In the genomic region with DNA sequence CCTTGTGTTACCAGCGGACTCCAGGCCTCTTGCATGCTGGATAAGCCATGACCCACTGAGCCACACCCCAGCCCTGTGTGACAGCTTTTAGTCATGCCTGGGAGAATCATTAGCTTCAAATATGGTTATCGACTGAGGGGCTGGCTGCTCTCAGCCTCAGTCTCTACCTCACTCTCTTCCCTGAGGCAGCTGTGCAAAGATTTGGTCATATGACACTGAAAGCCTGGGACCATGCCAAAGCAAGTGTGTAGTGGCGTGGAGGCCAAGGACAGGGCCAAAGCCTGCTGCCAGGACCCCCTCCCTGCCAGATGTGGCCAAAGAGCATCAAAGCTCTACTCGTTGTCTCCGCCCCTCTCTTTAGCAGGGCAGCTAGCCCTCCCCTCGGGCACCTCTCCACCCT, we compare ENCODE assay signal across 8 mouse cellular contexts. TPM values are rescaled to one million over a fixed set of nuclear protein-coding genes. Genes with fewer than 3 reads are reported as not detected.
DNase-seq lines count a peak whose midpoint lies in the region; ATAC-seq and TF ChIP-seq lines count a peak whose summit lies in the region.

No protein-coding gene starts in this region.

- H3K4me1 ChIP-seq in midbrain, embryonic 13.5 days (replicated peaks): 0 out of 2 replicates have a peak, but pooled peaks cover 3% of the 10 kb centered on the region
- H3K4me1 ChIP-seq in midbrain, embryonic 15.5 days: 0 out of 2 replicates have a peak, but pooled peaks cover 3% of the 10 kb centered on the region
- H3K4me1 ChIP-seq in heart, embryonic 12.5 days (replicated peaks): peaks cover 38% of the 10 kb centered on the region
- H3K4me1 ChIP-seq in limb, embryonic 14.5 days (ENCODE audit: control insufficient read depth, insufficient read depth, low read length): peaks cover 38% of the 10 kb centered on the region
- H3K4me1 ChIP-seq in testis, adult 2 months (ENCODE audit: control insufficient read depth, insufficient read depth, low read length): peaks cover 3% of the 10 kb centered on the region
- peaks cover 12% of the 10 kb centered on the region; the same call in 1 of the 2 replicates for H3K4me1 ChIP-seq in forebrain, embryonic 15.5 days
- H3K4me1 ChIP-seq in cerebellum, adult 2 months (ENCODE audit: control insufficient read depth, insufficient read depth, low read length): no peaks in the 10 kb centered on the region

- TF ChIP-seq POLR2A in limb, embryonic 14.5 days (IDR thresholded peaks at IDR 0.05; ENCODE audit: borderline replicate concordance, extremely low read depth, insufficient read depth, insufficient read length): no peak
- TF ChIP-seq POLR2A in testis, adult 2 months (IDR thresholded peaks at IDR 0.05; ENCODE audit: control insufficient read depth, low read depth, low read length): no peak
- TF ChIP-seq POLR2A in cerebellum, adult 2 months (IDR thresholded peaks at IDR 0.05; ENCODE audit: borderline replicate concordance, insufficient read depth, low read length): no peak

- no peaks in the 10 kb centered on the region for H3K27me3 ChIP-seq in midbrain, embryonic 13.5 days
- H3K27me3 ChIP-seq in midbrain, embryonic 15.5 days (replicated peaks): no peaks in the 10 kb centered on the region
- no peaks in the 10 kb centered on the region for H3K27me3 ChIP-seq in heart, embryonic 12.5 days (replicated peaks)
- H3K27me3 ChIP-seq in limb, embryonic 14.5 days (ENCODE audit: control insufficient read depth, insufficient read depth, low read length): no peaks in the 10 kb centered on the region
- H3K27me3 ChIP-seq in testis, adult 2 months (ENCODE audit: control insufficient read depth, insufficient read depth, low read length): no peaks in the 10 kb centered on the region
- H3K27me3 ChIP-seq in forebrain, embryonic 15.5 days: no peaks in the 10 kb centered on the region
- no peaks in the 10 kb centered on the region for H3K27me3 ChIP-seq in cerebellum, adult 2 months (ENCODE audit: control insufficient read depth, insufficient read depth, low read length)

- peak; percentile 43; the same call in 1 of the 2 replicates for ATAC-seq in midbrain, embryonic 13.5 days
- ATAC-seq in midbrain, embryonic 15.5 days (replicated peaks): no peak
- peak; percentile 56; the same call in 1 of the 2 replicates for ATAC-seq in heart, embryonic 12.5 days (ENCODE audit: insufficient number of reproducible peaks, low FRiP score)
- ATAC-seq in limb, embryonic 14.5 days (ENCODE audit: low FRiP score, low read depth): peak; percentile 48; the same call in 1 of the 2 replicates
- no peak for ATAC-seq in forebrain, embryonic 15.5 days (replicated peaks)

- no peaks in the 10 kb centered on the region for H3K36me3 ChIP-seq in midbrain, embryonic 13.5 days
- no peaks in the 10 kb centered on the region for H3K36me3 ChIP-seq in midbrain, embryonic 15.5 days (replicated peaks)
- no peaks in the 10 kb centered on the region for H3K36me3 ChIP-seq in heart, embryonic 12.5 days
- no peaks in the 10 kb centered on the region for H3K36me3 ChIP-seq in limb, embryonic 14.5 days (ENCODE audit: control insufficient read depth, insufficient read depth, low read length)
- H3K36me3 ChIP-seq in testis, adult 2 months (ENCODE audit: control insufficient read depth, insufficient read depth, low read length): no peaks in the 10 kb centered on the region
- H3K36me3 ChIP-seq in forebrain, embryonic 15.5 days: no peaks in the 10 kb centered on the region

- H3K9ac ChIP-seq in midbrain, embryonic 13.5 days (replicated peaks): no peak overlapping the region
- no peak overlapping the region for H3K9ac ChIP-seq in midbrain, embryonic 15.5 days
- H3K9ac ChIP-seq in heart, embryonic 12.5 days: no peak overlapping the region; the same call in 1 of the 2 replicates
- H3K9ac ChIP-seq in limb, embryonic 14.5 days (ENCODE audit: low read depth, low read length, severe bottlenecking): no peak overlapping the region
- H3K9ac ChIP-seq in forebrain, embryonic 15.5 days (replicated peaks): no peak overlapping the region

- no peak overlapping the region for H3K4me3 ChIP-seq in midbrain, embryonic 13.5 days (replicated peaks)
- H3K4me3 ChIP-seq in midbrain, embryonic 15.5 days: no peak overlapping the region
- no peak overlapping the region for H3K4me3 ChIP-seq in heart, embryonic 12.5 days
- H3K4me3 ChIP-seq in limb, embryonic 14.5 days (replicated peaks; ENCODE audit: low read length): no peak overlapping the region
- no peak overlapping the region for H3K4me3 ChIP-seq in testis, adult 2 months (ENCODE audit: control insufficient read depth, low read depth, low read length)
- H3K4me3 ChIP-seq in forebrain, embryonic 15.5 days: no peak overlapping the region
- H3K4me3 ChIP-seq in cerebellum, adult 2 months (replicated peaks; ENCODE audit: insufficient read depth, low read depth, low read length): no peak overlapping the region

- no peak for DNase-seq in limb, embryonic 14.5 days (ENCODE audit: low spot score)
- no peak for DNase-seq in right cerebral cortex, adult 18-20 months
- DNase-seq in cerebellum, adult 2 months: no peak

- TF ChIP-seq CTCF in testis, adult 2 months (IDR thresholded peaks at IDR 0.05; ENCODE audit: control insufficient read depth, insufficient read depth, insufficient replicate concordance, low read depth, low read length): no peak
- TF ChIP-seq CTCF in cerebellum, adult 2 months (IDR thresholded peaks at IDR 0.05; ENCODE audit: borderline replicate concordance, insufficient read depth, low read depth, low read length): no peak

- no peaks in the 10 kb centered on the region for H3K9me3 ChIP-seq in midbrain, embryonic 13.5 days
- no peaks in the 10 kb centered on the region for H3K9me3 ChIP-seq in midbrain, embryonic 15.5 days
- 0 out of 2 replicates have a peak, but pooled peaks cover 2% of the 10 kb centered on the region for H3K9me3 ChIP-seq in heart, embryonic 12.5 days (replicated peaks)
- no peaks in the 10 kb centered on the region for H3K9me3 ChIP-seq in limb, embryonic 14.5 days (ENCODE audit: control insufficient read depth, low read length)
- no peaks in the 10 kb centered on the region for H3K9me3 ChIP-seq in forebrain, embryonic 15.5 days

- WGBS in midbrain, embryonic 13.5 days: 59% methylated on average over 6 of the region's 6 CpGs
- 55% methylated on average over 6 of the region's 6 CpGs for WGBS in midbrain, embryonic 15.5 days
- WGBS in heart, embryonic 12.5 days: 60% methylated on average over 6 of the region's 6 CpGs
- 53% methylated on average over 6 of the region's 6 CpGs for WGBS in limb, embryonic 14.5 days
- 64% methylated on average over 6 of the region's 6 CpGs for WGBS in forebrain, embryonic 15.5 days
- 42% methylated on average over 6 of the region's 6 CpGs for WGBS in cerebellum, adult 2 months

- H3K27ac ChIP-seq in midbrain, embryonic 13.5 days: no peak overlapping the region
- no peak overlapping the region for H3K27ac ChIP-seq in midbrain, embryonic 15.5 days
- 0 out of 2 replicates have a peak overlapping the region, but pooled peaks have one; percentile 4 for H3K27ac ChIP-seq in heart, embryonic 12.5 days (ENCODE audit: poor library complexity, severe bottlenecking)
- no peak overlapping the region for H3K27ac ChIP-seq in limb, embryonic 14.5 days (replicated peaks; ENCODE audit: low read depth, low read length)
- H3K27ac ChIP-seq in testis, adult 2 months (ENCODE audit: control insufficient read depth, insufficient read depth, low read depth, low read length): peak overlapping the region; percentile 79
- H3K27ac ChIP-seq in forebrain, embryonic 15.5 days (replicated peaks): no peak overlapping the region
- H3K27ac ChIP-seq in cerebellum, adult 2 months (ENCODE audit: insufficient read depth, low read length): no peak overlapping the region

- H3K4me2 ChIP-seq in midbrain, embryonic 13.5 days (replicated peaks): no peak overlapping the region
- H3K4me2 ChIP-seq in midbrain, embryonic 15.5 days: no peak overlapping the region
- H3K4me2 ChIP-seq in heart, embryonic 12.5 days: no peak overlapping the region
- H3K4me2 ChIP-seq in limb, embryonic 14.5 days (replicated peaks; ENCODE audit: low read depth, low read length, severe bottlenecking): no peak overlapping the region
- H3K4me2 ChIP-seq in forebrain, embryonic 15.5 days (replicated peaks): no peak overlapping the region

RNA-seq across cellular contexts. Expression of gene Mical3, which starts 20.9 kb away (rescaled TPM):
- polyA plus RNA-seq in midbrain, embryonic 13.5 days (2015; fragmentation: Nextera tagmentation; extraction: Ambion mirVana): 29.7 and 35.7 TPM in 2 replicates
- polyA plus RNA-seq in midbrain, embryonic 15.5 days (2015; fragmentation: Nextera tagmentation; extraction: Ambion mirVana): 43.1 and 50.0 TPM in 2 replicates
- polyA plus RNA-seq in heart, embryonic 12.5 days (2016; fragmentation: Nextera tagmentation; extraction: Ambion mirVana): 37.4 and 39.5 TPM in 2 replicates
- 17.3 and 17.7 TPM in 2 replicates for polyA plus RNA-seq in limb, embryonic 14.5 days (2012; rRNA removed)
- polyA plus RNA-seq in limb, embryonic 14.5 days (2014; fragmentation: Nextera tagmentation; extraction: Ambion mirVana): 13.3 and 16.3 TPM in 2 replicates
- 199 and 216 TPM in 2 replicates for polyA plus RNA-seq in testis, adult 2 months (2012; rRNA removed)
- 27.8 and 28.6 TPM in 2 replicates for polyA plus RNA-seq in forebrain, embryonic 15.5 days (2015; fragmentation: Nextera tagmentation; extraction: Ambion mirVana)
- 75.7 and 82.7 TPM in 2 replicates for polyA plus RNA-seq in cerebellum, adult 2 months (2012; rRNA removed)

RNA-seq across cellular contexts. Expression of gene Pex26, which starts 31.7 kb away (rescaled TPM):
- 13.0 and 14.5 TPM in 2 replicates for polyA plus RNA-seq in midbrain, embryonic 13.5 days (2015; fragmentation: Nextera tagmentation; extraction: Ambion mirVana)
- polyA plus RNA-seq in midbrain, embryonic 15.5 days (2015; fragmentation: Nextera tagmentation; extraction: Ambion mirVana): 19.9 and 20.4 TPM in 2 replicates
- 6.1 and 6.5 TPM in 2 replicates for polyA plus RNA-seq in heart, embryonic 12.5 days (2016; fragmentation: Nextera tagmentation; extraction: Ambion mirVana)
- polyA plus RNA-seq in limb, embryonic 14.5 days (2012; rRNA removed): 15.2 and 18.7 TPM in 2 replicates
- polyA plus RNA-seq in limb, embryonic 14.5 days (2014; fragmentation: Nextera tagmentation; extraction: Ambion mirVana): 10.0 and 10.3 TPM in 2 replicates
- 6.4 and 8.7 TPM in 2 replicates for polyA plus RNA-seq in testis, adult 2 months (2012; rRNA removed)
- polyA plus RNA-seq in forebrain, embryonic 15.5 days (2015; fragmentation: Nextera tagmentation; extraction: Ambion mirVana): 14.2 and 15.7 TPM in 2 replicates
- polyA plus RNA-seq in cerebellum, adult 2 months (2012; rRNA removed): 19.1 and 21.0 TPM in 2 replicates

RNA-seq across cellular contexts. Expression of gene Tuba8, which starts 58.8 kb away (rescaled TPM):
- polyA plus RNA-seq in midbrain, embryonic 13.5 days (2015; fragmentation: Nextera tagmentation; extraction: Ambion mirVana): 0.15 and 0.19 TPM in 2 replicates
- 0.70 and 1.1 TPM in 2 replicates for polyA plus RNA-seq in midbrain, embryonic 15.5 days (2015; fragmentation: Nextera tagmentation; extraction: Ambion mirVana)
- polyA plus RNA-seq in heart, embryonic 12.5 days (2016; fragmentation: Nextera tagmentation; extraction: Ambion mirVana): 0.42 and 0.55 TPM in 2 replicates
- 0.77 and 0.83 TPM in 2 replicates for polyA plus RNA-seq in limb, embryonic 14.5 days (2012; rRNA removed)
- 4.4 and 4.7 TPM in 2 replicates for polyA plus RNA-seq in limb, embryonic 14.5 days (2014; fragmentation: Nextera tagmentation; extraction: Ambion mirVana)
- 127 and 160 TPM in 2 replicates for polyA plus RNA-seq in testis, adult 2 months (2012; rRNA removed)
- polyA plus RNA-seq in forebrain, embryonic 15.5 days (2015; fragmentation: Nextera tagmentation; extraction: Ambion mirVana): 0.13 and 0.19 TPM in 2 replicates
- 19.9 and 21.5 TPM in 2 replicates for polyA plus RNA-seq in cerebellum, adult 2 months (2012; rRNA removed)

Comparison
In these comparisons a context has a peak if more than half of its experiments do, and no peak if none do; other contexts are left out.
1. ATAC-seq: peak in midbrain, embryonic 13.5 days (single experiment), heart, embryonic 12.5 days (single experiment) and limb, embryonic 14.5 days (single experiment); none in midbrain, embryonic 15.5 days (single experiment) and forebrain, embryonic 15.5 days (single experiment).
2. H3K27ac ChIP-seq: peak in heart, embryonic 12.5 days (single experiment) and testis, adult 2 months (single experiment); none in midbrain, embryonic 13.5 days (single experiment), midbrain, embryonic 15.5 days (single experiment), limb, embryonic 14.5 days (single experiment), forebrain, embryonic 15.5 days (single experiment) and cerebellum, adult 2 months (single experiment).